Mouse (Mus musculus): Measurements from ENCODE around the gene 4932438A13Rik.

- TF ChIP-seq POLR2A (IDR thresholded peaks at IDR 0.05; ENCODE audit: borderline replicate concordance, control insufficient read depth, low read depth, low read length) = no peak
- no peak for TF ChIP-seq CTCF (IDR thresholded peaks at IDR 0.05; ENCODE audit: control insufficient read depth, insufficient read depth, low read length)
Observed at GRCm38 (mm10) chr3:37090721-37091120, 227.8 kb downstream of the 4932438A13Rik start.
